Mouse (Mus musculus): ENCODE data around the gene Dusp6. TPM values are rescaled to one million over a fixed set of nuclear protein-coding genes. Genes with fewer than 3 reads are reported as not detected.

Gene Dusp6
- total RNA-seq (2023): 65.8 TPM

DNA sequence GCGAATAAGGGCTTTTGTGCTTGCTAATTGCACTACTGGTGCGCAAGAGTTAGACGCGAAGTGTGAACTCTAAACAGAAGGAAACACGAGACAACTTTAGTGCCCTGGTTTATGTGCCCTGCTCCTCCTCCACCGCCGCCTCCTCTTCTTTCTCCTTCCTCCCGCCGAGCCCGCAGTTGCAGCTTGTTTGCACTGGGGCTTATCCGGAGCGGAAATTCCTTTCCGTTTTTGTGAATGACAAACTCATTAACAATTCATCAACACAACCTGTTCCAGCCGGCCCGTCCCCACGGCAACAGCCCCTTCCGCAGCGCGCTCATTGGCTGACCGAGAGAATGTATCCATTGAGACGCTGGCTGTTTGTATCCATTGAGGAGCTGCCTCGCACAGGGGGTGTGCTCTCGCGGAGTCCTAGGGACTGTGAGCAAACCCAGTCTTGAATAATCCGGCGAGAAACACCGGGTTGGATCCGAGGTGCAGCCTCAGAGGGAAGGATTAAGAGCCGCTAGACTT is at the start of gene Dusp6:
Gene Dusp6 (plus strand): TSS at position 365 of the 513 bp plus-strand sequence.

Other genes starting within 250 kb of the Dusp6 start
- 24.2 TPM for gene Poc1b, start 156.2 kb upstream of the Dusp6 start, total RNA-seq (2023)
- 23.5 TPM for gene Galnt4, start 155.1 kb upstream of the Dusp6 start, total RNA-seq (2023)
- not detected for gene Phxr2, start 136.9 kb upstream of the Dusp6 start, total RNA-seq (2023)